Mouse (Mus musculus) hindbrain, embryonic 13.5 days (tissue): ENCODE measurements around the gene Gm44790. TPM values are rescaled to one million over a fixed set of nuclear protein-coding genes. Genes with fewer than 3 reads are reported as not detected.

Experiments
- ATAC-seq: fragments of 200-750 bp; cut with Nextera tagmentation; 2 replicates; pipeline ENCODE4 v1.8.0; 2017; ENCODE audit warnings: moderate TSS enrichment; ENCODE audit not compliant: low FRiP score
- H3K27ac ChIP-seq: fragments of 300-500 bp; sonication (generic); 2 replicates; pipeline ENCODE4 v1.5.1; 2015; ENCODE audit warnings: inconsistent platforms, mild to moderate bottlenecking, moderate library complexity
- H3K27me3 ChIP-seq: fragments of 300-500 bp; sonication (generic); 2 replicates; pipeline ENCODE4 v1.6.1; 2015; ENCODE audit warnings: mild to moderate bottlenecking, inconsistent platforms
- H3K36me3 ChIP-seq: fragments of 300-500 bp; sonication (generic); 2 replicates; pipeline ENCODE4 v1.6.1; 2015; ENCODE audit warnings: mild to moderate bottlenecking, inconsistent platforms
- H3K4me1 ChIP-seq: fragments of 300-500 bp; sonication (generic); replicated peaks from 2 replicates; pipeline ENCODE4 v1.6.1; 2015; ENCODE audit warnings: inconsistent platforms
- H3K4me2 ChIP-seq: fragments of 300-500 bp; sonication (generic); 2 replicates; pipeline ENCODE4 v1.6.1; 2015; ENCODE audit warnings: inconsistent platforms, mild to moderate bottlenecking, moderate library complexity
- H3K4me3 ChIP-seq: fragments of 300-500 bp; sonication (generic); 2 replicates; pipeline ENCODE4 v1.5.1; 2015; ENCODE audit warnings: mild to moderate bottlenecking, inconsistent platforms
- H3K9ac ChIP-seq: fragments of 300-500 bp; sonication (generic); 2 replicates; pipeline ENCODE4 v1.6.1; 2015; ENCODE audit warnings: mild to moderate bottlenecking, inconsistent platforms
- H3K9me3 ChIP-seq: fragments of 300-500 bp; sonication (generic); 2 replicates; pipeline ENCODE4 v1.6.1; 2016; ENCODE audit warnings: inconsistent platforms
- WGBS: fragments of 180-500 bp; shearing (Covaris S2); methylation state at CpG from one replicate; pipeline ENCODE4 v1.1.7; 2015; 5-methylcytosine and 5-hydroxymethylcytosine counted together
- polyA plus RNA-seq: library from polyadenylated mRNA; unstranded; fragments of >200 nt; fragmentation: Nextera tagmentation; extraction: Ambion mirVana; gene quantifications from 2 replicates; pipeline ENCODE4 v1.2.1, GENCODE M21; 2015

Gene Gm44790
- polyA plus RNA-seq, 1 experiment from 2014 or later, result not detected

- peaks cover 38% of the 10 kb centered on the region for H3K4me1 ChIP-seq
- H3K27ac ChIP-seq, result no peak overlapping the region
- no peaks in the 10 kb centered on the region for H3K27me3 ChIP-seq
- H3K36me3 ChIP-seq, result peaks cover 3% of the 10 kb centered on the region; the same call in 1 of the 2 replicates
- peak overlapping the region; percentile 83 for H3K4me3 ChIP-seq
- no peak for ATAC-seq
- 0 out of 2 replicates have a peak overlapping the region, but pooled peaks have one; percentile 46 for H3K9ac ChIP-seq
- H3K9me3 ChIP-seq, result no peaks in the 10 kb centered on the region
- peak overlapping the region; percentile 81 for H3K4me2 ChIP-seq
These were observed 20.2 kb upstream of the Gm44790 start for GRCm38 (mm10) chr6:86406306-86406705.

GRCm38 (mm10) chr6:86418711-86419110 is 7.7 kb upstream of the Gm44790 start:
- H3K9me3 ChIP-seq, result no peaks in the 10 kb centered on the region
- H3K4me1 ChIP-seq, result no peaks in the 10 kb centered on the region
- WGBS, result 94% methylated on average over 6 of the region's 6 CpGs
- no peak for ATAC-seq
- H3K36me3 ChIP-seq, result peaks cover 78% of the 10 kb centered on the region
- no peak overlapping the region for H3K4me2 ChIP-seq
- H3K27me3 ChIP-seq, result no peaks in the 10 kb centered on the region
- no peak overlapping the region for H3K9ac ChIP-seq
- H3K4me3 ChIP-seq, result no peak overlapping the region
- no peak overlapping the region for H3K27ac ChIP-seq

DNA sequence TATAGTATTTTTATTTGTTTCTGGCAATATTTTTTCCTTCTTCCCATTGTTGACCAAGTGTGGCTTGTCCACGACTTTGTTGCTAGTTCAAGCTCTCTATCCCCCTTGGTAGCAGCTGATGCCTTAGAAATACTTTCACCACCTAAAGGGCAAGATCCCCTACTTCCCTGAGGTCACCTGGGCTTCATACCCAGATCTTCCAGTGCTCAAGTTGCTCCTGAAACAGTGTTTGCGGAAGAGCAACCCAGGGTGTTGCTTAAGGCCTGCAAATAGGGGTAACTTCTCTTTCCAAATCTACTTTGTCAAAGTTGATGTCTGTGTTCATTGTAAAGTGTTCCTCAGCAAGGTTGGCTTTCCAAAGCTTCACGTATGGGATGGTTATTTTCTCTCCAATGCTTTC is 7.2 kb upstream of the Gm44790 start:
- Histone ChIP-seq H3K4me1 (no peaks in the 10 kb centered on the region), H3K27ac (no peak overlapping the region), H3K36me3 (peaks cover 77% of the 10 kb centered on the region), H3K27me3 (no peaks in the 10 kb centered on the region), H3K4me3 (no peak overlapping the region), H3K4me2 (no peak overlapping the region), H3K9ac (no peak overlapping the region), H3K9me3 (no peaks in the 10 kb centered on the region)
- WGBS, result 91% methylated on average over 3 of the region's 3 CpGs
- ATAC-seq, result no peak

- Histone ChIP-seq H3K27me3 (no peaks in the 10 kb centered on the region), H3K4me3 (no peak overlapping the region), H3K27ac (no peak overlapping the region), H3K9me3 (no peaks in the 10 kb centered on the region), H3K36me3 (peaks cover 84% of the 10 kb centered on the region), H3K4me2 (no peak overlapping the region), H3K9ac (no peak overlapping the region), H3K4me1 (no peaks in the 10 kb centered on the region)
- no peak for ATAC-seq
- WGBS, result 77% methylated on average over 6 of the region's 6 CpGs
These were observed 6.0 kb upstream of the Gm44790 start for GRCm38 (mm10) chr6:86420491-86420890.

DNA sequence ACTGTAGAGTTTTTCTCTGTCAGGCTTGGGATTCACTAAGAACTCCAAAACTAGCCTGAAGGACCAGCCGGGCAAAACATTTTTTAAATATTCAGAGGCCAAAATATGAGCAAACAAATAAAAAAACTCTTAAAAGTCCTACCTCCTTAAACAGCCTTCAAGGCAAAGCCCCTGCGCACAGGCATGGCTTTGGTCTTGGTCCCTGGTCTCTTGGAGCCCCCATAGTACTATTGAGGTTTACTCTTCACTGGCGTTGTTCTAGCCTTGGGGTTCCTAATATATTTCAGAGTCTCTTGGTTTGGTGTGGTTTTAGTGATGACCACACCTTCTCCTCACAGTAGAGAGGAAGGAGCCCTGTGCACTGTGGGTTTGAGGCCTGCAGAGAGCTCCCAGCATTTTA is 5.1 kb downstream of the Gm44790 start:
- Histone ChIP-seq H3K4me3 (no peak overlapping the region), H3K4me2 (no peak overlapping the region), H3K27ac (no peak overlapping the region), H3K9ac (no peak overlapping the region), H3K36me3 (peaks cover 87% of the 10 kb centered on the region), H3K4me1 (no peaks in the 10 kb centered on the region), H3K27me3 (no peaks in the 10 kb centered on the region), H3K9me3 (no peaks in the 10 kb centered on the region)
- no peak for ATAC-seq
- 97% methylated on average over 3 of the region's 3 CpGs for WGBS

- WGBS, result 94% methylated on average over 1 of the region's 1 CpGs
- H3K9ac ChIP-seq, result no peak overlapping the region
- H3K4me2 ChIP-seq, result no peak overlapping the region
- peaks cover 6% of the 10 kb centered on the region for H3K4me1 ChIP-seq
- H3K4me3 ChIP-seq, result no peak overlapping the region
- H3K27ac ChIP-seq, result no peak overlapping the region
- ATAC-seq, result no peak
- H3K36me3 ChIP-seq, result peaks cover 69% of the 10 kb centered on the region
- no peaks in the 10 kb centered on the region for H3K9me3 ChIP-seq
- no peaks in the 10 kb centered on the region for H3K27me3 ChIP-seq
These were observed 7.2 kb downstream of the Gm44790 start for GRCm38 (mm10) chr6:86433696-86434095.

DNA sequence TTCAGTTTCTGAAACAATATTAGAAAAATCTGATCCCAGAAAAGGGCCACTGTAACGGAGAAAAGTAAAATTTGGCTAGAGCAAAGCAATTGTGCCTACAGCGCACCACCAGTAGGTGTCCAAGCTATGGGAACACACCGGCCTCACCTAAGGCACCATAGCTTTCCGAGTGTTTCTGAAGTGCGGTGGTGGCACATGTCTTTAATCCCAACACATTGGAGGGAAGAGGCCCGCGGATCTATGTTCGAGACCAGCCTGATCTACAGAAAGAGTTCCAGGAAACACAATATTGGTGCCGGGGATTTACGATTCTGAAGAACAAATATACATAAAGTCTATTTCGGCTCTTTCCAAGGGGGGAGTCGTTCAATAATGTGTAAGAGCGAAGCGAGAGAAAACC is 11.3 kb downstream of the Gm44790 start:
- H3K9me3 ChIP-seq, result no peaks in the 10 kb centered on the region
- H3K9ac ChIP-seq, result peak overlapping the region; percentile 86
- 0 out of 2 replicates have a peak, but pooled peaks have one; percentile 27 for ATAC-seq
- H3K4me3 ChIP-seq, result peak overlapping the region; percentile 90
- peaks cover 18% of the 10 kb centered on the region for H3K4me1 ChIP-seq
- peaks cover 40% of the 10 kb centered on the region for H3K36me3 ChIP-seq
- no peaks in the 10 kb centered on the region for H3K27me3 ChIP-seq
- WGBS, result 2% methylated on average over 14 of the region's 14 CpGs
- peak overlapping the region; percentile 92 for H3K27ac ChIP-seq
- peak overlapping the region; percentile 78 for H3K4me2 ChIP-seq

GRCm38 (mm10) chr6:86438272-86439118 is 12.0 kb downstream of the Gm44790 start, which contains the start of gene C87436:
C87436 (plus strand) TSS chr6:86438374.
- Histone ChIP-seq H3K27me3 (no peaks in the 10 kb centered on the region), H3K9me3 (no peaks in the 10 kb centered on the region), H3K4me3 (peak within 1 kb of the TSS; percentile 90), H3K9ac (peak within 1 kb of the TSS; percentile 86), H3K4me2 (peak within 1 kb of the TSS; percentile 78), H3K27ac (peak within 1 kb of the TSS; percentile 92), H3K36me3 (peaks cover 35% of the 10 kb centered on the region), H3K4me1 (peaks cover 18% of the 10 kb centered on the region)
- WGBS, result under 1% methylated on average over 59 of the region's 59 CpGs
- peak; percentile 97 for ATAC-seq

DNA sequence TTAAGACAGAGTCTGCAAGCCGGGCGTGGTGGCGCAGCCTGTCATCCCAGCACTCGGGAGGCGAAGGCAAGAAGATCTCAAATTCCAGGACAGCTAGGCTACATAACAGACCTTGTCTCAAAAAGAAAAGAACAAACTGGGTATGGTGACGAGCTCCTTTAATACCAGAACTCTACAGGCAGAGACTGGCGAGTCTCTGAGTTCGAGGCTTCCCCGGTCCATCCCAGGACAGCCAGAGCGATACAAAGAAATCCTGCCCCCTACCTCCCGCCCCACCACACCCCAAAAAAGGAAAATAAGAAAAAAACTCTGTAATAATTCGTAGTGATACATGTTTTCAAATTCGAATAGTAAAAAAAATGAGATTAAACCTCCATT is 12.7 kb downstream of the Gm44790 start:
- H3K4me3 ChIP-seq, result peak overlapping the region; percentile 90
- H3K27me3 ChIP-seq, result no peaks in the 10 kb centered on the region
- 5% methylated on average over 13 of the region's 13 CpGs for WGBS
- peak overlapping the region; percentile 78 for H3K4me2 ChIP-seq
- H3K9ac ChIP-seq, result peak overlapping the region; percentile 86
- H3K4me1 ChIP-seq, result peaks cover 18% of the 10 kb centered on the region
- no peaks in the 10 kb centered on the region for H3K9me3 ChIP-seq
- no peak for ATAC-seq
- peaks cover 35% of the 10 kb centered on the region for H3K36me3 ChIP-seq
- peak overlapping the region; percentile 92 for H3K27ac ChIP-seq

DNA sequence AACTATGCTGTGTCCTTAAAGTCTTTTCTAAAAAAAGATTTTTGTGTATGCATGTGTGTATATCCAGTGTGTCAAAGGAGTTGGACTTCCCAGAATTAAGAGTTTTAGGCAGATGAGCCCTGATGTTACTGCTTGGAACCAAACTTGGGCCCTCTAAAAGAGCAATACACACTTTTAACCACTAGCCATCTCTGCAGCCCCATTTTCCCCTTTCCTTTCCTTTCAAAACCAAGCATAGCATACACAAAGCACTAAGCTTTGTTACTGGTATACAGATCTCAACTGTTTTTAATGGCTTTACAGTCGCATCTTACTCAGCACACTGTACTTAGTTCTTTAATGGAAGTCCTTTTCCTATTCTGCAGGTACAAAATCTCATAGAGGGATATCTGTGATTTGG is 13.1 kb downstream of the Gm44790 start:
- Histone ChIP-seq H3K4me2 (peak overlapping the region; percentile 78), H3K4me3 (peak overlapping the region; percentile 90), H3K4me1 (peaks cover 18% of the 10 kb centered on the region), H3K9ac (peak overlapping the region; percentile 86), H3K27me3 (no peaks in the 10 kb centered on the region), H3K27ac (0 out of 2 replicates have a peak overlapping the region, but pooled peaks have one; percentile 92), H3K36me3 (peaks cover 35% of the 10 kb centered on the region), H3K9me3 (no peaks in the 10 kb centered on the region)
- no peak for ATAC-seq
- 91% methylated on average over 1 of the region's 1 CpGs for WGBS

DNA sequence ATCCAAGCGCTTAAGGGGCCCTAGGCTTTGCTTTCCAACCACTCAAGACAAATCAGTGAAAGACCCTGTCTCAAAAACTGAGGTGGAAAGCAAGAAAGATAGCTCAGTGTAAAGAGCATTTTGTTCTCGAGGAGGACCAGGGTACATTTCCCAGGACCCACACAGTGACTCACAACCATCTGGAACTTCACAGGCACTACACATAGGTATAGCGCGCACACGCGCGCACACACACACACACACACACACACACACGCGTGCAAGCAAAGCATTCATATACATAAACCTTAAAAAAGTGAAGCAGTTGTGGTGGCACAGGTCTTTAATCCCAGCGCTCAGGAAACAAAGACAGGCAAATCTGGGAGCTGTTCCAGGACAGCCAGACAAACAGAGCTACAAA is 15.1 kb downstream of the Gm44790 start:
- no peak overlapping the region for H3K9ac ChIP-seq
- H3K9me3 ChIP-seq, result no peaks in the 10 kb centered on the region
- ATAC-seq, result no peak
- H3K36me3 ChIP-seq, result peaks cover 31% of the 10 kb centered on the region
- 93% methylated on average over 10 of the region's 10 CpGs for WGBS
- no peak overlapping the region for H3K4me2 ChIP-seq
- peaks cover 18% of the 10 kb centered on the region for H3K4me1 ChIP-seq
- H3K27ac ChIP-seq, result no peak overlapping the region
- H3K4me3 ChIP-seq, result no peak overlapping the region
- no peaks in the 10 kb centered on the region for H3K27me3 ChIP-seq

DNA sequence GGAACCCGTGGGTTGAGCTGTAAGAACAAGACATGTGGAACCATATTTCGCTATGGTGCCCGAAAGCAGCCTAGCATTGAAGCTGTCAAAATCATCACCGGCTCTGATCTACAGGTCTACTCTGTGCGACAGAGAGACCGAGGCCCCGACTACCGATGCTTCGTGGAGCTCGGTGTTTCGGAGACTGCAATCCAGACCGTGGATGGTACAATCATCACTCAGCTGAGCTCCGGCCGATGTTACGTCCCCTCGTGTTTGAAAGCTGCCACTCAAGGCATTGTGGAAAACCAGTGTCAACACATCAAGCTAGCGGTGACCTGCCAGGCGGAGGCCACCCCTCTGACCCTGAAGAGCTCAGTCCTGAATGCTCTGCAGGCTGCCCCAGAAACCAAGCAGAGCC is 19.1 kb downstream of the Gm44790 start:
- ATAC-seq, result no peak
- WGBS, result 92% methylated on average over 18 of the region's 18 CpGs
- H3K36me3 ChIP-seq, result peaks cover 57% of the 10 kb centered on the region
- H3K4me3 ChIP-seq, result no peak overlapping the region
- H3K27me3 ChIP-seq, result no peaks in the 10 kb centered on the region
- H3K4me1 ChIP-seq, result no peaks in the 10 kb centered on the region
- no peaks in the 10 kb centered on the region for H3K9me3 ChIP-seq
- no peak overlapping the region for H3K9ac ChIP-seq
- H3K27ac ChIP-seq, result no peak overlapping the region
- H3K4me2 ChIP-seq, result no peak overlapping the region
